Mouse (Mus musculus): ENCODE measurements around the gene Klhl4.

The Klhl4 gene

DNA sequence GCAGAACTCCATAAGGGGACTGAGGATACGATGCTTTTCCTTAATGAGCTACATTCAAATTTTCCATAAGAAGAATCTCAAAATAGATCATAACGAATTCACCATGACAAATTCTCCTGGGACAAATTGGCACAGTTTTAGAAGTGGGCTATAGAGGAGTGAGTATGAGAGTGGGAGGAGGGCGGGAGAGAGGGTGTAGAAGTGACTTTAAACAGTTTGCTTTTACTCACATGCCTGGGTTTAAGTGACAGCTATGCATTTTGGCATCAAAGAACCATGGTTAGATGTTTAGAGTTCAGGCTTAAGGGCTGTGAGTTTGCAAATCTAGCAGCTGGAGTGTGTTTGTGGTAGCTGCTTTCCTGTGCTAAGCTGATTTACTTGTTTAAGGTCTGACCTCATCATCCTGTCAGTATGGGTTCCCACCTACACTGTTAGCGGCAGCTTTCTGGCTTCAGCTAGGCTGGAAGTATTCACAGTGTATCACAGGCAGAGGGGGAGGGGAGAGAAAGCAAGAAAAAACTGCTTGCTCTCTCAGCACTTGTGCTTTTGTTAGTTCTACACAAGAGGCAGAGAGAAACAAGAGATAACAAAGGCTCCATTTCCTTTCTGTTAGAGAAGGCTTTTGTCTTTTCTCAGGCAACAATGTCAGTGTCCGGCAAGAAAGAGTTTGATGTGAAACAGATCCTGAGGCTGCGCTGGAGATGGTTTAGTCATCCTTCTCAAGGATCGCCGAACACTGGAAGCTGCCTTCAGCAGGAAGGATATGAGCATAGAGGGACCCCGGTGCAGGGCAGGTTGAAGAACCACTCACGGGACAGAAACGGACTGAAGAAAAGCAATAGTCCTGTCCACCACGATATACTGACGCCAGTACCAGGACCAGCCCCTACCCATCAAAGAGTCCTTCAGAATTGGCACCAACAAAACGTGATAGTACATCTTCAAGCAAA lies at the start of gene Klhl4:
Gene Klhl4 (plus strand): TSS at position 552 of the 950 bp plus-strand sequence.
- no peak for DNase-seq (ENCODE audit: low spot score in 2 of 2)

DNA sequence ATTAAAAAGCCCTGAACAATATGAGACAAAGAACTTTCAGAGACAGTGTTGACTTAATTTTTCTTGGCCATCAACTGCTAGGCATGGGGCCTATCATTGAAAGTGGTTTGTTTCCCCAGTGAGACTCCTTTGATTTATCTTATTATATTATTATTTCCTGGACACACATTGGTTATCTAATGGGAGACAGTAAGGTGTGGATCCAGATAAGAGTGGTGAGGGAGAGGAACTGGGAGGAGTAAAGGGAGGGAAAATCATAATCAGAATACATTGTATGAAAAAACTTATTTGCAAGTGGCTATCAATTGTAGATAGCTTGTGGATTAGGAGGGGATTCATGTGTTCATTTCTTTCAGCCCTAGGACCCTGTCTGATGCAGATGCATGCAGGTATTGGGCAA lies 10.0 kb downstream of the Klhl4 start:
- no peak for DNase-seq (ENCODE audit: low spot score in 2 of 2)

DNA sequence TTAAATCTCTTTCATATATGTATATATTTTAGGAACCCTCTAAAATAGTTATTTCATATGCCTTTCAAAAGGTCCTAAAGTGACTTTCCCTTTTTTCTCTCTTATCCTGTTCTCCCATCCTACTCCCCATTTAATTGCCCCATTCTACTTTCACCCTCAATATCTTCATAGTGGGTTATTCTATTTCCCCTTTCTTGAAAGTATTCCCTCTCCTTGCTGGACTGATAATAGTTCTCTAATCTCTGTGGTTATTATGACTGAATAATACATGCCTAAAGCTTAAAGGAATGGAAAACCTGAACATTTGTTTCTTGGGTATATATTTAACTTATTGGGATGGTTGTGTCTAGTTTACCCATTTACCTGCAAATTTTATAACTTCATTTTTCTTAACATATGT lies 12.6 kb downstream of the Klhl4 start:
- DNase-seq (ENCODE audit: low spot score in 2 of 2): no peak

DNA sequence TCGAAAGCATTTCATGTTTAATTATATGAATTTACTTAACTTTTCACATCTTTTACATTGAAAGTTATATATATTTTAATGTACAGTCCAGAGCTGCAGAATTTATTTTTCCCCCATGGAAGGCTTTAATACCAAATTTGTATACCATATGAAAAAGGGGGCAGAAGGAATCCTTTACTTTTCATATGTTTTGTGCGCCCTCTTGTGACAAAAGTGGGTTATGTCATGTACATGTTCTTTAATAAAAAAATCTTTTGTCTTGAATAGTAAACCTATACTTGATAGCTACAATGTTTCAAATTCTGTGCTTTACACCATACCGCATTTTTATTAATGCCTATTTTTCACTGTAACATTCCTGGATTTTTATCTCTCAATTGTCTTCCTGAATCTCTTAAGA lies 84.0 kb downstream of the Klhl4 start:
- no peak for DNase-seq (ENCODE audit: low spot score in 2 of 2)

DNA sequence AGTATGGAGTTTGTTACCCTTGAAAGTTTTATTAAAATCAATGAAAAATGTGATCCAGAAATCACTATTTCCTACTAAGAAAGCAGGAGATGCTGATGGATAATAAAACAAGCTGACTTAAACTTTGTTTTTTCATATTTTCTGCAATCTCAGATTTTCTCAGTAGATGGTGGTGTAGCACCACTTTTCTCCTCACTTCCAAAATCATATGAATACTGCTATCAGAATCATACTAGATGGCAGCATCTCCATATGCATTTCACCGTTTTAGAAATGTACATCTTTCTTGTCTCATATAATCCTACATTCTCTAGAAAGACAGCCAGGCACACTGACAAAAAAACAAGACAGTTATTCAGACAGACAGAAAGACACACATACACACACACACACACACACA lies 108.2 kb downstream of the Klhl4 start:
- DNase-seq (ENCODE audit: low spot score in 2 of 2): no peak

Data from urinary bladder, postnatal 4 days (tissue).